Mouse (Mus musculus) skeletal muscle tissue, adult 2 months (tissue): ENCODE data around the gene Cma2.
"Not testable (repeated sequence)": the region's sequence is repeated elsewhere in the genome, so short reads cannot be mapped to it uniquely, and the experiment has no call there.

ENCODE experiments used
- DNase-seq: peaks from one replicate; pipeline ENCODE4 v3.0.0-alpha.2; 2012; ENCODE audit warnings: low read depth, low spot score

Cma2 gene

GRCm38 (mm10) chr14:55950346-55951030, at the start of gene Cma2:
Gene Cma2, plus strand, starts transcription at chr14:55950980.
- DNase-seq: no peak

GRCm38 (mm10) chr14:55905518-55905917, 45.3 kb upstream of the Cma2 start:
- no peak for DNase-seq

DNA sequence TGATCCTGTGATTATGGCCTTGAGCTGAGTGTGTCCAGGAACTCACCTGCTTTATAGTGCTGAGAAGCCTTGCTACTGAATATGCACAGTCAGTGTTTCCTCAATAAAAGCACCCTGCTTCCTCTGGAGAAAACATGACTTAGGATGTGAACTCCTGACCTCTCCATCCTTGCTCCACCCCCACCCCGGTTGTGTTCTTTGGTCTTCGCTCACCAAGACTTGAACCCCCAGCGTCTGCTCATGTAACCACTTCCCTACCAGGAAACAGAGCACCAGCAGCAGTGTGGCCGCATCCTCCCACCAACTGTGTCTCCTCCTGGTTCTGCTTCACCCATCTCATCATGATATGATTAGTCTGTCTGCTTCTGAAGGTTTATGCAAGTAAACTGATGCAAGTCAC, 37.4 kb upstream of the Cma2 start:
- no peak for DNase-seq

DNA sequence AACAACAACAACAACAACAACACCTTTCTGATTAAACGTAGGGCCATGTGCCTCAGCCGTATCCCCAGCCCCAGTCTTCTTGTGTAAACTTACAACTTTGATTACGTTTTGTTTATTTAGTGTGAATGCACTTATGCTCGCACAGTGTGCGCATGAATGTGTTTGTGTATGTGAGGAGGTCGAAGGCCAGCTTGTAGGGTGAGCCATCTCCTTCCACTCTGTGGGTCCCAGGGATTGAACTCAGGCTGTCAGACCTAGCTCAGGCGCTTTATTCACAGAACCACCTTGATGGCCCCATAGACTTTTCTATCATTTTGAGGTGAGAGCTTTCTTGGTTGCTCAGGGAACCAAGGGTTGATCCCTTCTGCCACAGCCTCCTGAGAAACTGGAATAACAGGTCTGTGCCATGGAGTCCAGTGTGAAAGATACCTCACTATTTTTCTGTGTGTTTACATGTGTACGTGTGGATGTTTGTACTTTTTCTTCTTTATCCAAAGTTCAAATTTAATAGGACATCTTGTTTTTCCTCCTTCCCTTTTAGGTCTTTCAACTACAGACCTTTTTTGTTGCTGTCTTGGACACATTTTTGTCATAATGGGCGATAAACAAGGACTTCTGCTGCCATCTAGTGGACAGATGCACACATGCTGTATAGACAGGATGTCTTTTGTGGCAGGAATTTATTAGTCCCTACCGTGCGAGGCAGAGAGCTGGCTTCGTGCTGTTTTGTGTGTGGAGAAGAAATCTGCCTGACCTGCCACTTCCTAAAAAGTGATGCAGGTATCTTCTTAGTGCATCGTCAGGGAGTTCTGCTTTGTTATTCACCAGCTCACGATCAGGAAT, 32.3 kb upstream of the Cma2 start:
- peak; percentile 77 for DNase-seq

DNA sequence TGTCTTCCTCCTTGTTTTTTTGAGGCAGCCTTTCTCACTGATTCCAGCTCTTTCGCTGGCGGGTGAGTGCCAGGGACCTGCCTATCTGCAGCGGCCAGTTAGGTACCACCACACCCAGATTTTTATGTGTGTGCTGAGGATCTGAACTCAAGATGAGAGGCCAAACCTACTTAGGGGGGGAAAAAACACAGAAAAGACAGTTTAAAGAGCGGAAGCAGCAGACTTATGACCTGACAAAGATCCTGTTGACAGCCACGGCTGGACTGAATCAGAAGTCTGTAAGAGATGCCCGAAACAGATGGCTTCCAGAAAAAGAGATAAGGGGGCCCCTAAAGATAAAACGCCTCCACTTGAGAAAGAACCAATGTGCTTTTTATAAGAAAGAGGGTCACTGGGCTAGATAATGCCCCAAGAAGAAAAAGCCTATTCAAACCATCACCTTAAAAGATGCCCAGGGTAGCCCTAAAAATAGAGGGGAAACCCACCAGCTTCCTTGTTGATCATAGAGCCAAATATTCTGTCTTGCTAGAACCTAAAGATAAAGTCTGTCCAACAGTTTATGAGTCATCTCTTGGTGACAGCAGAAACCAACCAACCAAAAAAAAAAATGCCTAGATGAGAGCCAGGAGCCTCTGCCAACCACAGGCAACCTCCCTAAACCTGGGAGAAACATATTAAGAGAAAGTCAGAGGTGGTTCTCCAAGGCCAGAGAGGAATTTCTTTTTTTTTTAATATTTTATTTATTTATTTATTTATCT, 28.1 kb upstream of the Cma2 start:
- no peak for DNase-seq

- DNase-seq: no peak
Observed at GRCm38 (mm10) chr14:55926847-55927246, 23.9 kb upstream of the Cma2 start.

DNA sequence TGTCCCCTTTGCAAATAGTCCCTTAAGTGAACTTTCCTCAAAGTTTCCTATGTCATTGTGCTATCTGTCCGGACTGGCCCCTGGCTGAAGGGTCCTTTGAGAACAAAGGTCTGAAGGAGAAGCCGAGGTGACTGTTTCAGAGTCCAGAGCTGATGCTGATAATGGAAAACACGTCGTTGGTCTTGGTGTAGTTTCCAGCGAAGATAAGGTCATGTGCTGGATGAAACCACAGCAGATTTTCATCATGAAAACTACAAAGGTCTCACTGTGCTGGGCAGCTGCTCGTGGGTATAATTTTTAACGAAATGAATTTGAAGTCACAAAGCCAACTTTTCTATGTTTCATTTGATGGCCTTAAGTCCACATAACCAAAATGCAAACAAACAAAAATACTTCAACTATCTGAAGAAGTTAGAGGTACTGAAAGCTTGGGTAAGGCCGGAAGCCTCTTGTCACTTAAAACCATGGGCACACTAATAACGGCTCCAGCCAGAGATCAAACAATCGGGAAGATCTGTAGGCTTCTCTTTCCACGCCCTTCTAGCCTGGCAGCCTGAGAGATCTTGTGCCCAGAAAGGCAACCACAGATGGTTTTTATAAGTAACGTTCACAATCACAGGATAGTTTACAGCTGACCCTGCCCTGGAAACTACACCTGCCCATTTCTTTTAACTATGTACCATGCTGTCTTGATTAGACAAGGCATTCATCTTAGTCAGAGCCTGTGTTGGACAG, 21.4 kb upstream of the Cma2 start:
- DNase-seq: no peak

GRCm38 (mm10) chr14:55933586-55933985, 17.2 kb upstream of the Cma2 start:
- DNase-seq: peak; percentile 16

GRCm38 (mm10) chr14:55940070-55940800, 10.5 kb upstream of the Cma2 start:
- no peak for DNase-seq

DNA sequence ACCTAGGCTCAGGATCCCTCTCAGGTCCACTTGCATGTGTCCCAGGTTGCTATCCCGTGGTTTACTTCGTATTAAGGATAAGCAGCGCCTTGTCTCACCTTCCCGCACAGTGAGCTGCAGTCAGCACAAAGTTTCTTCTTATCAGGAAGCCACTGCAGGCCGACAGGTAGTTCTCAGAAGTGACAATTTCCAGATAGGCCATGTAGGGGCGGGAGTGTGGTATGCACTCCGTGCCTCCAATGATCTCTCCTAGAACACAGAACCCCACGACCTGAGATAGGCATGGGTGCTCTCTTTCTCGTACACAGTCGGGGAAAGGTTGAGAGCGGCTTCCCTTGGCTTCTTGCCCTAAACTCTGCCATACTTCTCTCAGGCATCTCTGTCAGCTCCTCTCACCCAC, 7.2 kb upstream of the Cma2 start:
- no peak for DNase-seq

DNA sequence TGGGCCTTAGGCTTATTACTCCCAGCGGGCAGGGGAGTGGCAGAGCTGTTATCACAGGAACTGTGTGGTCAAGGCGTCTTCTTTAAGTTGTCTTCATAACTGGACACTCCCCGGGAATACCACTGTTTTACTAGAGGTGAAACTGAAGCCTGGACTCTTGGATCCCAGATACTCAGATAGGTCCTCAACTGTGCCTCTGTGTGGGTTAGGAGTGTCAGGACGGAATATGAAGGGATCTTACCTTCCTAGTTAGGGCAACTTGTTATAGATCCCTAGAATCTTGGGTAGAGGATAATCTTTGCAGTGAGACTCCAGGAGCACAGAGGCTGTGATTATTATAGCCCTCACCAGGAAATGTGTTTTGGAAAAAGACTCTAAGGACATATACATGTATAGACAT, 6.2 kb upstream of the Cma2 start, which contains the start of gene Cma1:
Cma1 (minus strand) TSS at position 101 of the 400 bp plus-strand sequence.
- DNase-seq: no peak

DNA sequence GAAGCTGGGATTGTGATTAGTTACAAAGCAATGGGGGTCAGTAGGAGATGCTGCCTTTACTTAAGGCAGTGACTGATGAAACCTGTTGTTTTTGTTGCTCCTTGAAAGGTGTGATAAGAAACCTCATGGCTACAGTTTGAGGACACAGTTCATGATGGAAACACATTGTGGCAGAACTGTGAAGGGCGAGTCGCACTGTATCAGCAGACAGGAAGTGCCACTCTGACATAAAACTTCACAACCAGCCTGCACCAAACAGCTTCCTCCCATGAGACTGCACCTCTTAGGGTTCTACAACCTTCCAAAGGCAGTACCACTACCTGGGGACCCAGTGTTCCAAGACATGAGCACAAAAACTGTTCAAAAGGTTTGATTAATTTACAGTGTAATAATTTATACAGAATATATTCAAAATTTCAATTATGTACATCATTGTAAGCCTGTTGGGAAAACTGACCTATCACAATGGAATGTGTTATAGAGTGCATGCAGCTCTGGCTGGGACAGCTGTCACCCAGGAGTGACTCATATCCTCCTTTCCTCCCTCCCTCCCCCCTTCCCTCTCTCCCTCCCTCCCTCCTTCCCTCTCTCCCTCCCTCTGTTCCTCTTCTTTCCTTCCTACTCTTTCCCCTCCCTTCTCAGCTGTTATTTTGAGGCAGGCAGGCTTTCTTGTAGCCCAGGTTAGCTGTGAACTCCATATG, 4.4 kb upstream of the Cma2 start:
- DNase-seq: no peak

DNA sequence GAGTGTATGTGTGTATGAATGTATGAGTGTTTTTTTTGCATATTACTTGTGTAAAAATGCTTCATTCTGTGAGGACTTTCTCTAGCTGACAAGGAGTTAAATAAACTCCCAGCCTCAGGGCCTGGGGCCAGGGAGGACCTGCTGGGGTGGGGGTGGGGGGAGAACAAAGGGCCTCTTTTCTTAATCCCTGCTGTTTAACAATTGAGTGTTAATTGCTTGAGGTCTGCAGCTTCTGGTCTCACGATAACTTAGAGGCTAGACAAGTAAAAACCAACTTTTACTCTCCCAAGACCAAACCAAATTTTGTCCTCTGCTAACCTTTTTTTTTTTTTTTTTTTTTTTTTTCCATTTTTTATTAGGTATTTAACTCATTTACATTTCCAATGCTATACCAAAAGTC, 12.5 kb downstream of the Cma2 start:
- no peak for DNase-seq

- DNase-seq: not testable (repeated sequence)
Observed at GRCm38 (mm10) chr14:55963900-55964299, 13.1 kb downstream of the Cma2 start.

DNA sequence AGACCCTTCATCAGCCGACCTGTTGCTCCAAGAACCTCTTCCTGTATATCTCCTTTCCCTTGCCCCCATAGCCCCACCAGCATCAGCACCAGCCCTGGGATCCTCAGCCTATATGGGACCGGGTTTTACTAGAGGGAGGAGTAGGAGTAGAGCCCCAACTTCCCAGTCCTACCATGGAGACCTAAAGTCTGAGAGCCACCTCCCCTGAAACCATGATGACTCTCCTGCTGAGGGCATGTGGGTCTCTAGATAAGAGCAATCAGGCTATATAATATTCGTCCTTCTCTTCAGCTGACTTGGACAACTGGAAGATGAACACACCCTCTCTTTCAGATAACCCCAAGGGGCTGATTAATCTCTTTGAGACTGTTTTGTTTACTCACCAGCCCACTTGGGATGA, 36.7 kb downstream of the Cma2 start:
- not testable (repeated sequence) for DNase-seq

DNA sequence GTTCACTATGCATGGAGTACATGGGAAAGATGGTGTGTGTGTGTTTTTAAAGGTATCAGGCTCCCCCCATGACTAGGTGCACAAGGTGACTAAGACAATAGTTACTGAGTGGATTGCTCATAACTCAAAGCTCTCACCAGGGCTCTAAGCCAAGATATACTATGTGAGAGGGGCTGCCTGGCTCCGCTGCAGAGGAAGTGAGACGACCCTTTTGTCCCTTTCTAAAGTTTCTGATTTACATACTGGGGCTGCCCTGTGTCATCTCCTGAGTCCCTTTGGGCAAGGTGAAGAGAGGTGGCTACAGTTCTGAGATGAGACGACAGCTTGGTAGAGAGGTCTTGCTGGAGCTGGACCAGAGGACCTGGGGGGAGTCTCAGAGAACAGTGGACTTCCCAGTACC, 62.4 kb downstream of the Cma2 start:
- DNase-seq: no peak

GRCm38 (mm10) chr14:56013924-56014323, 63.1 kb downstream of the Cma2 start:
- no peak for DNase-seq

DNA sequence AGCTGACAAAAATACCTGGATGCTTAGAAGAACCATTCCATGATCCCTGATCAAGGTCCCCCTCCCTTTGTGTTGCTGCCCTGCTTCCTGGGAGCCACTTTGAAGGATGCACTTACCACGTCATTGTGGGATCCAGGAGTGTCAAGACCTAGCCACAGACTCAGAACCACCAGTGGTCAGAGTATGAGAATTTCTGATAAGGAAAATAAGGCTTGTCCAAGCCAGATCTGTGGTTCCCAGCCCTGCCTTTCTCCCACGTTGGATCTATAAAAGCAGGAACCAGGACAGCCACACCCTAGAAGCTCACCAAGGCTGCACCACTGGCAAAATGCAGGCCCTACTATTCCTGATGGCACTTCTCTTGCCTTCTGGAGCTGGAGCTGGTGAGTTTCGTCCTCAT, 66.9 kb downstream of the Cma2 start, which contains the start of gene Mcpt1:
Mcpt1 (plus strand) TSS at position 301 of the 400 bp plus-strand sequence.
- DNase-seq: not testable (repeated sequence)

- DNase-seq: no peak
Observed at GRCm38 (mm10) chr14:56019446-56019845, 68.7 kb downstream of the Cma2 start.

DNA sequence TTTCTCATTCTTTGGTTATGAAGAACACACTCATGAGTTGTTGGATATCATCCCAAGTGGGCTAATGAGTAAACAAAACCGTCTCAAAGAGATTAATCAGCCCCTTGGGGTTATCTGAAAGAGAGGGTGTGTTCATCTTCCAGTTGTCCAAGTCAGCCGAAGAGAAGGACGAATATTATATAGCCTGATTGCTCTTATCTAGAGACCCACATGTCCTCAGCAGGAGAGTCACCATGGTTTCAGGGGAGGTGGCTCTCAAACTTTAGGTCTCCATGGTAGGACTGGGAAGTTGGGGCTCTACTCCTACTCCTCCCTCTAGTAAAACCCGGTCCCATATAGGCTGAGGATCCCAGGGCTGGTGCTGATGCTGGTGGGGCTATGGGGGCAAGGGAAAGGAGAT, 70.5 kb downstream of the Cma2 start:
- DNase-seq: not testable (repeated sequence)
